Mouse (Mus musculus) ES-E14 (cell line): ENCODE data around the gene Cacna2d1. TPM values are rescaled to one million over a fixed set of nuclear protein-coding genes. Genes with fewer than 3 reads are reported as not detected.

ENCODE experiments used
- DNase-seq: peaks from one replicate; pipeline ENCODE4 v3.0.0-alpha.2; 2013; ENCODE audit warnings: low read depth, low spot score
- H3K27ac ChIP-seq: 2 replicates; pipeline ENCODE4 v1.5.1; 2012; ENCODE audit warnings: low read depth, mild to moderate bottlenecking, low read length, moderate library complexity, mixed read lengths; ENCODE audit not compliant: poor library complexity, insufficient read depth, severe bottlenecking
- H3K36me3 ChIP-seq: 2 replicates; pipeline ENCODE4 v1.6.1; 2012; ENCODE audit warnings: mild to moderate bottlenecking, low read length, moderate library complexity, mixed read lengths; ENCODE audit not compliant: control insufficient read depth, poor library complexity, insufficient read depth, severe bottlenecking
- H3K4me1 ChIP-seq, 2 experiments: fragments of 150-350 bp in 1 of 2; sonication (generic) in 1 of 2; 2 replicates each; pipeline ENCODE4 v1.6.1; 2012; ENCODE audit warnings: low read length in 2 of 2, mild to moderate bottlenecking in 1 of 2, mixed read lengths in 1 of 2; ENCODE audit not compliant: control insufficient read depth in 2 of 2, insufficient read depth in 2 of 2, poor library complexity in 1 of 2
- H3K4me3 ChIP-seq, 2 experiments: fragments of 150-350 bp in 1 of 2; sonication (generic) in 1 of 2; 2 replicates each; pipeline ENCODE4 v1.5.1; 2012; ENCODE audit warnings: low read length in 2 of 2, low read depth in 1 of 2, mild to moderate bottlenecking in 1 of 2, mixed read lengths in 1 of 2; ENCODE audit not compliant: insufficient read depth in 1 of 2, poor library complexity in 1 of 2, severe bottlenecking in 1 of 2
- H3K9ac ChIP-seq: 2 replicates; pipeline ENCODE4 v1.6.1; 2012; ENCODE audit warnings: low read depth, mild to moderate bottlenecking, low read length, mixed read lengths; ENCODE audit not compliant: poor library complexity, insufficient read depth, severe bottlenecking
- H3K9me3 ChIP-seq: fragments of 150-350 bp; sonication (generic); 2 replicates; pipeline ENCODE4 v1.6.1; 2012; ENCODE audit warnings: low read depth, mild to moderate bottlenecking, low read length; ENCODE audit not compliant: control insufficient read depth, insufficient read depth
- CHD2 ChIP-seq: IDR thresholded peaks from 2 replicates; pipeline ENCODE4 v1.6.1; 2014; ENCODE audit warnings: mild to moderate bottlenecking, low read depth, low read length, inconsistent platforms
- HCFC1 ChIP-seq: IDR thresholded peaks from 2 replicates; pipeline ENCODE4 v1.6.1; 2012; ENCODE audit warnings: low read length, inconsistent platforms, borderline replicate concordance; ENCODE audit not compliant: insufficient read depth
- MAFK ChIP-seq: IDR thresholded peaks from 2 replicates; pipeline ENCODE4 v1.6.1; 2014; ENCODE audit warnings: mild to moderate bottlenecking, low read depth, low read length, inconsistent platforms; ENCODE audit not compliant: insufficient read depth
- ZC3H11A ChIP-seq: IDR thresholded peaks from 2 replicates; pipeline ENCODE4 v1.6.1; 2012; ENCODE audit warnings: low read depth, mild to moderate bottlenecking, inconsistent platforms, low read length, borderline replicate concordance
- ZNF384 ChIP-seq: IDR thresholded peaks from 2 replicates; pipeline ENCODE4 v1.6.1; 2012; ENCODE audit warnings: low read depth, low read length, inconsistent platforms
- in situ Hi-C, 2 experiments: fragments of 600-800 bp; cut with MboI; formaldehyde crosslinking; loops; one replicate each; pipeline ENCODE4 v1.15.1; 2025; ENCODE audit warnings: low sequenced_read_pairs in 2 of 2, inconsistent platforms in 1 of 2; ENCODE audit not compliant: unreplicated experiment in 2 of 2
- total RNA-seq: library from RNA; depleted of rRNA; stranded (reverse); fragments of 300-350 nt; gene quantifications from 2 replicates; pipeline ENCODE4 v1.2.3, GENCODE M21; 2012; rRNA removed

The Cacna2d1 gene
- total RNA-seq, 1 experiment, result 6.1 TPM

DNA sequence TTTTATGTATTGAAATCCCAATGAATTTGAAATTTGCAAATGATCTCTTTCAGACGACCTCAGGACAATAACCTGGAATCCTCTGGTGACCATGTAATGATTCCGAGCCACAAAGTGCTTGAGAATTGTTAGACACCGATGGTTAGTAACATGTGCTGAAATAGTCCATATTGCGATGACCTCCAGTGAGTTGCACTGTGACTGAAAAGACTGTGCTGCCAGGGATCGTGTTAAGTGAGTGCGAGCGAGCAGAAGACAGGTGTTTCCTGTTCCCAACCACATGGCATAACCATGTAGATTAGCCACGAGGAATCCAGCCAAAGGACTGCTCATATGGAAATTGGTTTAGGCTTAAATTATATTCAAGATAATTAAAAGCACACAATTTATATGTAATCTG lies 475.5 kb downstream of the Cacna2d1 start:
- no peak for TF ChIP-seq MAFK
- no peak for TF ChIP-seq ZNF384
- TF ChIP-seq HCFC1, result no peak
- TF ChIP-seq ZC3H11A, result no peak
- no peak for TF ChIP-seq CHD2
- Histone ChIP-seq H3K9me3 (no peaks in the 10 kb centered on the region), H3K27ac (no peak overlapping the region), H3K4me1 (no peaks in the 10 kb centered on the region), H3K36me3 (no peaks in the 10 kb centered on the region), H3K4me3 (no peak overlapping the region), H3K9ac (no peak overlapping the region)
- DNase-seq, result no peak
- in situ Hi-C loops, result no loop called here

DNA sequence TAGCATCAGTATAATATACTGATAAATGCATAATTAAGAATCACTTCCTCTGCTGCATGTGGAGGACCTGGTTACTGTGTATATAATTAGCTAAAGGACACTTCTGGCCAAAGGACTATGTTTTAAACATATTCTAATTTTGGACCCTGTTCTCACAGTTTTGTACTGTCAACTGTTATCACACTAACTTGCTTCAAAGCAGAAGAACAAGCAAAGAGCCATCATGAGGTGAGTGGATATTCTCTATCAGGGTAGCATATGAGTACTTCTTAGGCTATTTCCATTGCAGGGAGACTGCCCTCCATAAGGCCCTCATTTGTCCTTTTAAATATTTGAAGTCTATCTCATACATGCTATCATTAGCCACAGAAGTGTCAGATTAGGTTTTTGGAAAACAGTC lies 480.2 kb downstream of the Cacna2d1 start:
- H3K27ac ChIP-seq, result no peak overlapping the region
- no peak for DNase-seq
- no peaks in the 10 kb centered on the region for H3K36me3 ChIP-seq
- no peak for TF ChIP-seq CHD2
- TF ChIP-seq ZNF384, result no peak
- no peak for TF ChIP-seq HCFC1
- no peak for TF ChIP-seq ZC3H11A
- TF ChIP-seq MAFK, result no peak
- H3K9me3 ChIP-seq, result no peaks in the 10 kb centered on the region
- no peak overlapping the region for H3K9ac ChIP-seq
- in situ Hi-C loops, result no loop called here
- H3K4me3 ChIP-seq, result no peak overlapping the region
- no peaks in the 10 kb centered on the region for H3K4me1 ChIP-seq

GRCm38 (mm10) chr5:16417996-16418395 lies 483.5 kb downstream of the Cacna2d1 start:
- no peaks in the 10 kb centered on the region for H3K4me1 ChIP-seq
- no peaks in the 10 kb centered on the region for H3K9me3 ChIP-seq
- no peak for DNase-seq
- no peak overlapping the region for H3K9ac ChIP-seq
- H3K4me3 ChIP-seq, result no peak overlapping the region
- no peaks in the 10 kb centered on the region for H3K36me3 ChIP-seq
- TF ChIP-seq MAFK (no peak), ZNF384 (no peak), HCFC1 (no peak), ZC3H11A (no peak), CHD2 (no peak)
- H3K27ac ChIP-seq, result no peak overlapping the region
- in situ Hi-C loops, result no loop called here

- H3K27ac ChIP-seq, result no peak overlapping the region
- TF ChIP-seq MAFK (no peak), HCFC1 (no peak), CHD2 (no peak), ZNF384 (no peak), ZC3H11A (no peak)
- no peaks in the 10 kb centered on the region for H3K9me3 ChIP-seq
- H3K4me3 ChIP-seq, result no peak overlapping the region
- no peaks in the 10 kb centered on the region for H3K36me3 ChIP-seq
- in situ Hi-C loops, result no loop called here
- H3K9ac ChIP-seq, result no peak overlapping the region
- no peak for DNase-seq
- H3K4me1 ChIP-seq, result no peaks in the 10 kb centered on the region
Observed at GRCm38 (mm10) chr5:16418504-16418903, 484.0 kb downstream of the Cacna2d1 start.

Other genes with a start within 250 kb of the Cacna2d1 start
- gene Speer4c, start 220.4 kb upstream of the Cacna2d1 start, total RNA-seq, result 0.26 TPM in 1 of 2 replicates, not detected in the other